Mouse (Mus musculus): ENCODE measurements at regions not wholly inside any gene's neighbourhood (a gene's known extent, or its start where the extent isn't known, plus 50 kb on each side); places are given as distances from the start of the nearest gene placed in this dataset.
"Not testable (repeated sequence)": the region's sequence is repeated elsewhere in the genome, so short reads cannot be mapped to it uniquely, and the experiment has no call there.

DNA sequence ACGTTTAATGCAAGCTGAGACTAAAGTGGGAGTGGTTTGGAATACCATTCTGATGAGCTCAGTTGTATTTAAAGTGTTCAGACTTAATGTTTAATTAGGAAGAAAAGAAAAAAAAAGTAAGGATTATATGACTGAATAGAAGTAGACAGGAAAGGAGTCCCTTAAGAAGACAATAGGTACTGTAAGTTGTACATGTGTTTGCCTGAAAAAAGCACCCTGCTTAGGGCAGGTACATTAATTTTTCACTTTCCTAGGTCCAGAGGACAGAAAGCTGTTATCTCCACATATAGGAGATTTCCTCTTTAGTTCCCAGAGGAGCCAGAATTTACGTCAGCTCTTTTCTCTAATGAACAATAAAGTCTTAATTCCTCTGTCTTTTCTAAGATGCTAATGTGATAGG lies 58.5 kb downstream of the Olfr987 start:
- DNase-seq = no peak

DNA sequence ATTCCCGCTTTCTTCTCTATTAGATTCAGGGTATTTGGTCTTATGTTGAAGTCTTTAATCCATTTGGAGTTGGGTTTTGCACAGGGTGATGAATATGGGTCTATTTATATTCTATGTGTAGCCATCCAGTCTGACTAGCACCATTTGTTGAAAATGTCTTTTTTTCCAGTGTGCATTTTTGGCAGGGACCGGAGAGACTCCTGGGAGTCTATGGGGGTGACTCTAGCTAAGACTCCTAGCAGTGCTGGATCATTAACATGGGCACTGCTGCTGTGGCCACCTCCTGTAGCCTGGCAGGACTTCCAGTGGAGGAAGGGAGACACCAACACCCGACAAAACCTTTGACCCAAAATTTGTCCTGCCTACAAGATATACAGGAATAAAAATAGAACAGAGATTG lies 61.0 kb downstream of the Olfr987 start:
- DNase-seq = peak; percentile 15

GRCm38 (mm10) chr2:85277433-85277832 lies 61.7 kb downstream of the Olfr987 start:
- DNase-seq = no peak

GRCm38 (mm10) chr2:85266813-85267212 lies 69.8 kb upstream of the Lrrc55 start:
- not testable (repeated sequence) for DNase-seq

DNA sequence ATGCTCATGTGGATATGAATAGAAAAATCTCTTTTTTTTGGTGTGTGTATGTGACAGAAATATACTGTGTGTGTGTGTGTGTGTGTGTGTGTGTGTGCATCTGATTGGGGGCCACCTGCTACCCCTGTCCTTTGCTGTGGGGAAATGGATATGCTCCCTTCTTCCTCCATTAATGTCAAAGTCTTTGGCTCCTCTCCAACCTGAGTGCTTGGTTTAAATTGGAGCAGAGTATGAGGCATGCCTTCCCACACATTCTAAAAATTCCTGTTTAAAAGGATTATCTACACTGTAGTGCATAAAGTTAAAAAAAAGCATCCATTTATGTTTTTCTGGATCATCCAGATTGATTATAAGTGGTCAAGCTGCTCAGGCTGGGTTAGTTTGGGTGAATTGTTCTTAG lies 68.7 kb upstream of the Lrrc55 start:
- no peak for DNase-seq

- no peak for DNase-seq
Measured at GRCm38 (mm10) chr2:85265037-85265524, 68.1 kb upstream of the Lrrc55 start.

DNA sequence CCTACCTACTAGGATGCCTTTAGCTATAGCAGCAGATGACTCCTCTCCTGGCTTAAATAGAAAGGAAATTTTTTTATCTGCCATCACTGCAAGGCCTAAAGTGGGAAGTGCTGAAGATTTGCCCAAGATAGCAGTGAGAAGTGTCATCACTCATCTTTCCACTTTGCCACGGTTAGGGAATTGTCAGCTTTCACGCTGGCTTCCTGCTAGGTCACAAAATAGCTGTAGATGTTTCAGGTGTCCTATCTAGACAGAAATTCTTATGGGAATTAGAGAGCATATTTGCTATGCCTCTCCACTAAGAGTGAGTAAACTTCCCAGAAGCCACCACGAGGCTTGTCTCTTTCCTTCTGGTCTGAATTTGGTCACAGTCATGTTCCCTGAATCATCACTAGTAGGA lies 60.4 kb upstream of the Lrrc55 start:
- DNase-seq = no peak

- DNase-seq = no peak
Measured at GRCm38 (mm10) chr2:85255610-85256009, 58.6 kb upstream of the Lrrc55 start.

GRCm38 (mm10) chr2:85252343-85253285 lies 55.6 kb upstream of the Lrrc55 start:
- no peak for DNase-seq

DNA sequence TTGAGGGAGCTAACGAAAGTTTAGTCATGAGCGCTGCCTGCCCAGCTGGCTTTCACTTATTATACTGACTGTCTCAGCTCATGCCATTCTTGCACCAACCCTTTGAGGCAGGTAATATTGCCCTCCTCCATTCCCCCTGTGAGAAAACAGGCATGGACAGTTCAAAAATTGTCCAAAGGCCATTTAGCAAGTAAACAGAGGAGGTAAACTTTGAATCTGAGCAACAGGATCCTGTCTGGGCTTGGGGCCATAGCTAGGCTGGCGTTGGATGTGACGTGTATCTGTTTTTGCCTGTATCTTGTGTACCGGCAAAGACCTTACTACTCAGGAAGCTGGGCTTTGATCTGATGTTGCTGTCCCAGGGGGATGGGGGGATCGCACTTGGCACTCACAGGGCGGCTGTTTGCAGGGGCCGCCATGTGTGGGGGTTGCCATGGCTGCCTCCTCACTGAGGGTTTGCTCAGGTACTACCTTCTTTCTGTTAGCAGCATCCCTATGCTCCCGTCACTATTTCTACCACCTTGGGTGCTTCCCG lies 53.1 kb upstream of the Lrrc55 start:
- DNase-seq = no peak
